Mouse (Mus musculus): ENCODE data around the gene C1qtnf9. TPM values are rescaled to one million over a fixed set of nuclear protein-coding genes. Genes with fewer than 3 reads are reported as not detected.

Gene C1qtnf9
- polyA plus RNA-seq, 1 experiment: not detected

DNA sequence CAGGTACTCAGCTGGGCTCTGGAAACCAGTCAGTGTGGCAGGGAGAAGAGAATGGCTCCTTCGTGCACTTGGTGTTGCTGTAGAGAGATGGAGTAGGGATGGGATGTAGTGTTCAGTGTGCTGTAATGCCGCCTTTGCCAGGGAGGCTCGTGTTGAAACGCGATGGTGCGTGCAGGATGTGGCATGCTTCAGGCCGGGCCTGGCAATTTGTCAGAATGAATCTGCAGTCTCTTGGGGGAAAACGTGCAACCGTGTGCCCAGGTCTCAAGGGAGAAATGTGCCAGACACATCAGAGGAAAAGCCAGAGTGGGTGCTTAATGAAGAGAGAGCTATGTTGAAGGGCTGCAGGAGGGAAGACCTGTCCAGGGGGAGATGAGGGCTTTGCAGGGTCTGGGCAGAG is 37.0 kb downstream of the C1qtnf9 start:
- Histone ChIP-seq H3K4me2 (ENCODE audit: low read depth) (no peak overlapping the region), H3K4me3 (no peak overlapping the region), H3K27me3 (ENCODE audit: control insufficient read depth, insufficient read depth, insufficient read length) (no peaks in the 10 kb centered on the region)

DNA sequence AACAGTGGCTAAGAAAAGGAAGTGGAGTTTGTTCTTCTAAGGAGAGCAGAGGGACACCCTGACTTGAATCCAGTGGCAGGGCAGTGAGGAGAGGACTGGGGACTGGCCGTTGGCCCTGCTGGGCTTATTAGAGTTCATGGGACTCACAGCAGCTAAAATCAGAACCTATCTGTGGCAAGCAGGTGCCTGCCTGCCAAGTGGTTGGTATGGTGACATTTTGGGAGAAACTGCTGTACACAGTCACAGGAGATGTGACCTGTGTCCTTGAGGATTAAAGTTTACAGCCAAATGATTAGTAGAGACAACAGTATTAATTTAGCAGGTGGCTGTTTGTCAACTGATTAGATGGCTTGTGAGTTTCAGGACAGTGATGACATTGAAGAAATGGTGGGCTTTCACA is 37.9 kb downstream of the C1qtnf9 start:
- H3K27me3 ChIP-seq (ENCODE audit: control insufficient read depth, insufficient read depth, insufficient read length): no peaks in the 10 kb centered on the region
- TF ChIP-seq CEBPB (IDR thresholded peaks at IDR 0.05; ENCODE audit: insufficient read depth, poor library complexity, severe bottlenecking) (no peak), SRF (IDR thresholded peaks at IDR 0.05; ENCODE audit: control insufficient read depth, insufficient read length, low read depth) (no peak), MAX (IDR thresholded peaks at IDR 0.05; ENCODE audit: low read depth) (no peak), TCF12 (IDR thresholded peaks at IDR 0.05; ENCODE audit: insufficient read depth, poor library complexity, severe bottlenecking) (no peak), TCF3 (IDR thresholded peaks at IDR 0.05; ENCODE audit: insufficient read length, low read depth) (no peak), E2F4 (IDR thresholded peaks at IDR 0.05; ENCODE audit: insufficient read depth) (no peak), MYOG (IDR thresholded peaks at IDR 0.05; ENCODE audit: control insufficient read depth in 1 of 3, insufficient read depth in 1 of 3, insufficient read length in 2 of 3, low read depth in 2 of 3) (no peak), USF1 (IDR thresholded peaks at IDR 0.05; ENCODE audit: low read depth) (no peak), POLR2A (IDR thresholded peaks at IDR 0.05; ENCODE audit: insufficient read length, low read depth) (no peak), MYOD1 (IDR thresholded peaks at IDR 0.05; ENCODE audit: control insufficient read depth in 1 of 3, insufficient read length in 2 of 3, low read depth in 2 of 3) (no peak), POLR2AphosphoS2 (IDR thresholded peaks at IDR 0.05; ENCODE audit: insufficient read length, low read depth) (no peak), REST (IDR thresholded peaks at IDR 0.05; ENCODE audit: insufficient read depth, insufficient read length) (no peak)
- H3K79me2 ChIP-seq (ENCODE audit: control insufficient read depth, insufficient read depth): no peaks in the 10 kb centered on the region
- no peaks in the 10 kb centered on the region for H3K36me3 ChIP-seq (ENCODE audit: control insufficient read depth, insufficient read depth)
- no peak overlapping the region for H3ac ChIP-seq (ENCODE audit: control insufficient read depth, insufficient read length)
- no peak overlapping the region for H3K4me2 ChIP-seq (ENCODE audit: low read depth)
- no peak overlapping the region for H3K4me3 ChIP-seq

More for the DNA sequence above, 37.0 kb downstream of the C1qtnf9 start:
- TF ChIP-seq MAX (IDR thresholded peaks at IDR 0.05; ENCODE audit: low read depth) (no peak), POLR2AphosphoS2 (IDR thresholded peaks at IDR 0.05; ENCODE audit: insufficient read length, low read depth) (no peak), SRF (IDR thresholded peaks at IDR 0.05; ENCODE audit: control insufficient read depth, insufficient read length, low read depth) (no peak), MYOG (IDR thresholded peaks at IDR 0.05; ENCODE audit: control insufficient read depth in 1 of 3, insufficient read depth in 1 of 3, insufficient read length in 2 of 3, low read depth in 2 of 3) (no peak), E2F4 (IDR thresholded peaks at IDR 0.05; ENCODE audit: insufficient read depth) (no peak), MYOD1 (IDR thresholded peaks at IDR 0.05; ENCODE audit: control insufficient read depth in 1 of 3, insufficient read length in 2 of 3, low read depth in 2 of 3) (no peak), CEBPB (IDR thresholded peaks at IDR 0.05; ENCODE audit: insufficient read depth, poor library complexity, severe bottlenecking) (no peak)
- Histone ChIP-seq H3ac (ENCODE audit: control insufficient read depth, insufficient read length) (no peak overlapping the region), H3K79me2 (ENCODE audit: control insufficient read depth, insufficient read depth) (no peaks in the 10 kb centered on the region), H3K36me3 (ENCODE audit: control insufficient read depth, insufficient read depth) (no peaks in the 10 kb centered on the region)

DNA sequence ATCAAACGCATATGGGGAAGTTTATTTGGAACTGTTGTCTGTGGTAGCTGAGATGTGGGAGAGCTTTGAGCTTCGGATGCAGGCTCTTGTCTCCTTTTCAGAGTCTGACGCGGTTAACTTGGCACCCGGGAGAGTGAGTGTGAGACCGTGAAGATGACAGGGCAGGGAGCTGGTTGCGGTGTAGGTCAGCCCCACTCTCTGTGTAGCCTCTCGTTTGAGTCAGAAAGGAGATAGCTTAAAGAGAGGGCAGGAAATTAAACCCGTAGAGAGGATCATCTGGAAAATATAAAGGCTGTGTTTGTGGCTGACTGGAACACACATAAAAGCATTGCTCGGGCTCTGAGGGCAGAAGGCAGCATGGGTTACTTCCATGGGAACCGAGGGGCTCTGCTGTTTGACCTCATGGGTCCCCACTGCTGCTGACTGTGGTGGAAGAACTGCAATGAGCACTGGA is 39.0 kb downstream of the C1qtnf9 start:
- no peak for TF ChIP-seq MYOG (IDR thresholded peaks at IDR 0.05; ENCODE audit: control insufficient read depth in 1 of 3, insufficient read depth in 1 of 3, insufficient read length in 2 of 3, low read depth in 2 of 3)
- no peak for TF ChIP-seq MAX (IDR thresholded peaks at IDR 0.05; ENCODE audit: low read depth)
- no peak for TF ChIP-seq USF1 (IDR thresholded peaks at IDR 0.05; ENCODE audit: low read depth)
- TF ChIP-seq POLR2AphosphoS2 (IDR thresholded peaks at IDR 0.05; ENCODE audit: insufficient read length, low read depth): no peak
- TF ChIP-seq TCF12 (IDR thresholded peaks at IDR 0.05; ENCODE audit: insufficient read depth, poor library complexity, severe bottlenecking): no peak
- TF ChIP-seq SRF (IDR thresholded peaks at IDR 0.05; ENCODE audit: control insufficient read depth, insufficient read length, low read depth): no peak
- TF ChIP-seq TCF3 (IDR thresholded peaks at IDR 0.05; ENCODE audit: insufficient read length, low read depth): no peak
- no peak for TF ChIP-seq POLR2A (IDR thresholded peaks at IDR 0.05; ENCODE audit: insufficient read length, low read depth)
- TF ChIP-seq REST (IDR thresholded peaks at IDR 0.05; ENCODE audit: insufficient read depth, insufficient read length): no peak
- no peak for TF ChIP-seq CEBPB (IDR thresholded peaks at IDR 0.05; ENCODE audit: insufficient read depth, poor library complexity, severe bottlenecking)
- no peak for TF ChIP-seq E2F4 (IDR thresholded peaks at IDR 0.05; ENCODE audit: insufficient read depth)
- no peak for TF ChIP-seq MYOD1 (IDR thresholded peaks at IDR 0.05; ENCODE audit: control insufficient read depth in 1 of 3, insufficient read length in 2 of 3, low read depth in 2 of 3)
- H3K79me2 ChIP-seq (ENCODE audit: control insufficient read depth, insufficient read depth): no peaks in the 10 kb centered on the region
- H3ac ChIP-seq (ENCODE audit: control insufficient read depth, insufficient read length): no peak overlapping the region
- H3K4me3 ChIP-seq: no peak overlapping the region
- no peaks in the 10 kb centered on the region for H3K27me3 ChIP-seq (ENCODE audit: control insufficient read depth, insufficient read depth, insufficient read length)
- peaks cover 4% of the 10 kb centered on the region for H3K36me3 ChIP-seq (ENCODE audit: control insufficient read depth, insufficient read depth)
- no peak overlapping the region for H3K4me2 ChIP-seq (ENCODE audit: low read depth)

DNA sequence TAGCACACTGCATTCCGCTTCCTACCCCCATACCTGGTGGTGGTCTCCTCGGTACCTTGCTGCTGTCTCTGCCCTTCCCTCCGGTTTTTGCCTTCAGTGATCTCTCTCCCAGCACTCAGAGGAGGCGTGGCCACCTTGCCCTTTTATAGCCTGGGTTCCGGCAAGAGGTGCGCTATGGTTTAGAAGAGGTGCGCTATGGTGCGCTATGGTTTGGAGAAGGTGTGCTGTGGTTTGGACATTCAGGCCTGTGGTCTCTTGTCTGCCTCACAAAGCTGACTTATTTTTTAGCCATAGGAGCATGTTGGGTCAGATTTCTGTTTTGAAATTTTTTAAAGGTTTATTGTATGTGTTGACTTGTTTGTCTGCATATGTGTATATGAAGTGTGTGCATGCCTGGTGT is 41.9 kb downstream of the C1qtnf9 start:
- no peak overlapping the region for H3K4me3 ChIP-seq
- H3K27me3 ChIP-seq (ENCODE audit: control insufficient read depth, insufficient read depth, insufficient read length): no peaks in the 10 kb centered on the region
- TF ChIP-seq USF1 (IDR thresholded peaks at IDR 0.05; ENCODE audit: low read depth): no peak
- no peak for TF ChIP-seq E2F4 (IDR thresholded peaks at IDR 0.05; ENCODE audit: insufficient read depth)
- no peak for TF ChIP-seq POLR2AphosphoS2 (IDR thresholded peaks at IDR 0.05; ENCODE audit: insufficient read length, low read depth)
- no peak for TF ChIP-seq MAX (IDR thresholded peaks at IDR 0.05; ENCODE audit: low read depth)
- TF ChIP-seq TCF12 (IDR thresholded peaks at IDR 0.05; ENCODE audit: insufficient read depth, poor library complexity, severe bottlenecking): no peak
- no peak for TF ChIP-seq CEBPB (IDR thresholded peaks at IDR 0.05; ENCODE audit: insufficient read depth, poor library complexity, severe bottlenecking)
- no peak for TF ChIP-seq SRF (IDR thresholded peaks at IDR 0.05; ENCODE audit: control insufficient read depth, insufficient read length, low read depth)
- TF ChIP-seq REST (IDR thresholded peaks at IDR 0.05; ENCODE audit: insufficient read depth, insufficient read length): no peak
- TF ChIP-seq TCF3 (IDR thresholded peaks at IDR 0.05; ENCODE audit: insufficient read length, low read depth): no peak
- TF ChIP-seq MYOG (IDR thresholded peaks at IDR 0.05; ENCODE audit: control insufficient read depth in 1 of 3, insufficient read depth in 1 of 3, insufficient read length in 2 of 3, low read depth in 2 of 3): no peak
- no peak for TF ChIP-seq MYOD1 (IDR thresholded peaks at IDR 0.05; ENCODE audit: control insufficient read depth in 1 of 3, insufficient read length in 2 of 3, low read depth in 2 of 3)
- TF ChIP-seq POLR2A (IDR thresholded peaks at IDR 0.05; ENCODE audit: insufficient read length, low read depth): no peak
- H3K4me2 ChIP-seq (ENCODE audit: low read depth): no peak overlapping the region
- H3ac ChIP-seq (ENCODE audit: control insufficient read depth, insufficient read length): no peak overlapping the region
- peaks cover 4% of the 10 kb centered on the region for H3K36me3 ChIP-seq (ENCODE audit: control insufficient read depth, insufficient read depth)
- no peaks in the 10 kb centered on the region for H3K79me2 ChIP-seq (ENCODE audit: control insufficient read depth, insufficient read depth)
